Mouse (Mus musculus) ES-E14 (cell line): Measurements from ENCODE around the gene Iqcc. TPM values are rescaled to one million over a fixed set of nuclear protein-coding genes. Genes with fewer than 3 reads are reported as not detected.

Source experiments
- DNase-seq: peaks from one replicate; pipeline ENCODE4 v3.0.0-alpha.2; 2013; ENCODE audit warnings: low read depth, low spot score
- H3K27ac ChIP-seq: 2 replicates; pipeline ENCODE4 v1.5.1; 2012; ENCODE audit warnings: low read depth, mild to moderate bottlenecking, low read length, moderate library complexity, mixed read lengths; ENCODE audit not compliant: poor library complexity, insufficient read depth, severe bottlenecking
- H3K36me3 ChIP-seq: 2 replicates; pipeline ENCODE4 v1.6.1; 2012; ENCODE audit warnings: mild to moderate bottlenecking, low read length, moderate library complexity, mixed read lengths; ENCODE audit not compliant: control insufficient read depth, poor library complexity, insufficient read depth, severe bottlenecking
- H3K4me1 ChIP-seq, 2 experiments: fragments of 150-350 bp in 1 of 2; sonication (generic) in 1 of 2; 2 replicates each; pipeline ENCODE4 v1.6.1; 2012; ENCODE audit warnings: low read length in 2 of 2, mild to moderate bottlenecking in 1 of 2, mixed read lengths in 1 of 2; ENCODE audit not compliant: control insufficient read depth in 2 of 2, insufficient read depth in 2 of 2, poor library complexity in 1 of 2
- H3K4me3 ChIP-seq, 2 experiments: fragments of 150-350 bp in 1 of 2; sonication (generic) in 1 of 2; 2 replicates each; pipeline ENCODE4 v1.5.1; 2012; ENCODE audit warnings: low read length in 2 of 2, low read depth in 1 of 2, mild to moderate bottlenecking in 1 of 2, mixed read lengths in 1 of 2; ENCODE audit not compliant: insufficient read depth in 1 of 2, poor library complexity in 1 of 2, severe bottlenecking in 1 of 2
- H3K9ac ChIP-seq: 2 replicates; pipeline ENCODE4 v1.6.1; 2012; ENCODE audit warnings: low read depth, mild to moderate bottlenecking, low read length, mixed read lengths; ENCODE audit not compliant: poor library complexity, insufficient read depth, severe bottlenecking
- H3K9me3 ChIP-seq: fragments of 150-350 bp; sonication (generic); 2 replicates; pipeline ENCODE4 v1.6.1; 2012; ENCODE audit warnings: low read depth, mild to moderate bottlenecking, low read length; ENCODE audit not compliant: control insufficient read depth, insufficient read depth
- CHD2 ChIP-seq: IDR thresholded peaks from 2 replicates; pipeline ENCODE4 v1.6.1; 2014; ENCODE audit warnings: mild to moderate bottlenecking, low read depth, low read length, inconsistent platforms
- HCFC1 ChIP-seq: IDR thresholded peaks from 2 replicates; pipeline ENCODE4 v1.6.1; 2012; ENCODE audit warnings: low read length, inconsistent platforms, borderline replicate concordance; ENCODE audit not compliant: insufficient read depth
- MAFK ChIP-seq: IDR thresholded peaks from 2 replicates; pipeline ENCODE4 v1.6.1; 2014; ENCODE audit warnings: mild to moderate bottlenecking, low read depth, low read length, inconsistent platforms; ENCODE audit not compliant: insufficient read depth
- ZC3H11A ChIP-seq: IDR thresholded peaks from 2 replicates; pipeline ENCODE4 v1.6.1; 2012; ENCODE audit warnings: low read depth, mild to moderate bottlenecking, inconsistent platforms, low read length, borderline replicate concordance
- ZNF384 ChIP-seq: IDR thresholded peaks from 2 replicates; pipeline ENCODE4 v1.6.1; 2012; ENCODE audit warnings: low read depth, low read length, inconsistent platforms
- in situ Hi-C, 2 experiments: fragments of 600-800 bp; cut with MboI; formaldehyde crosslinking; loops; one replicate each; pipeline ENCODE4 v1.15.1; 2025; ENCODE audit warnings: low sequenced_read_pairs in 2 of 2, inconsistent platforms in 1 of 2; ENCODE audit not compliant: unreplicated experiment in 2 of 2
- total RNA-seq: library from RNA; depleted of rRNA; stranded (reverse); fragments of 300-350 nt; gene quantifications from 2 replicates; pipeline ENCODE4 v1.2.3, GENCODE M21; 2012

Gene Iqcc
- total RNA-seq, 1 experiment, result 7.9 TPM

DNA sequence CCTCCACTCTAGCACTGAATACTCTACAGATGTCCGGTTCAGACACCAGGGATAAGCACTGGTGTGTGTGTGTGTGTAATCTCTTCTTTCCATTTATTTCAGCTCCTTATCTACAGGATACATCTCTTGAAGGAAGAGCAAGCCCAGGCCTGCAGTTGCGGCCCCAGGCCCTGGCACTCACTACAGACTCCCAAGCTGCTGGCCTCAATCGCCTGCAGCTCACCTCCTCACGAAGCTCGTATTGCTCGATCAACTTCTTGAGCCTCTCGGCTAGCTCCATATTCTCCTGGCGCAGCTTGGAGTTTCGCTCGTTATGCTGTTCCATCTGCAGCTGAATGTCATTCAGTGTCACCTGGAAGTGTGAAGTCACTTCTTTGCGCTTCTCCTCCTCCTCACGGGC is 13.0 kb upstream of the Iqcc start:
- DNase-seq, result no peak
- no peak overlapping the region for H3K4me3 ChIP-seq
- no peak for TF ChIP-seq HCFC1
- no peak for TF ChIP-seq CHD2
- TF ChIP-seq ZC3H11A, result no peak
- TF ChIP-seq ZNF384, result no peak
- TF ChIP-seq MAFK, result no peak
- H3K4me1 ChIP-seq, result no peaks in the 10 kb centered on the region
- H3K9me3 ChIP-seq, result no peaks in the 10 kb centered on the region
- peaks cover 74% of the 10 kb centered on the region for H3K36me3 ChIP-seq
- no peak overlapping the region for H3K9ac ChIP-seq
- H3K27ac ChIP-seq, result no peak overlapping the region
- in situ Hi-C loops, result no loop called here

DNA sequence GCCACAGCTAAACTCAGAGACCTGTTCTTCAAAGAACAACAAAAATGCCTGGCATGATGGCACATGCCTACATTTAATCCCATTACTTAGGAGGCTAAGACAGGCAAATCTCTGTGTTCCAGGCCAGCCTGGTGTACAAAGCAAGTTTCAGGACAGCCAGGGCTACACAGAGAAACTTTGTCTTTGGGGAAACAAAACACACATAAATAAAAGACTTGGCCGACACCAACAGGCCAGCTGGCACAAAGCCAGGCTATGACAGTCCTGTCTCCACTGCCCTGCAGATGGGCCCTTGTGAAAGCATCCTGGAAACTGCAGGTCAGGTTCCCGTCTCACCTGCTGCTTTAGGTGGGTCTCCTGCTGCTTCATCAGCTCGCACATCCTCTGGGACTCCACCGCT is 12.0 kb upstream of the Iqcc start:
- H3K4me3 ChIP-seq, result no peak overlapping the region
- no peak for DNase-seq
- in situ Hi-C loops, result no loop called here
- no peak overlapping the region for H3K9ac ChIP-seq
- no peak overlapping the region for H3K27ac ChIP-seq
- peaks cover 76% of the 10 kb centered on the region for H3K36me3 ChIP-seq
- no peaks in the 10 kb centered on the region for H3K4me1 ChIP-seq
- H3K9me3 ChIP-seq, result no peaks in the 10 kb centered on the region
- TF ChIP-seq HCFC1, result no peak
- no peak for TF ChIP-seq ZNF384
- no peak for TF ChIP-seq MAFK
- TF ChIP-seq ZC3H11A, result no peak
- TF ChIP-seq CHD2, result no peak

DNA sequence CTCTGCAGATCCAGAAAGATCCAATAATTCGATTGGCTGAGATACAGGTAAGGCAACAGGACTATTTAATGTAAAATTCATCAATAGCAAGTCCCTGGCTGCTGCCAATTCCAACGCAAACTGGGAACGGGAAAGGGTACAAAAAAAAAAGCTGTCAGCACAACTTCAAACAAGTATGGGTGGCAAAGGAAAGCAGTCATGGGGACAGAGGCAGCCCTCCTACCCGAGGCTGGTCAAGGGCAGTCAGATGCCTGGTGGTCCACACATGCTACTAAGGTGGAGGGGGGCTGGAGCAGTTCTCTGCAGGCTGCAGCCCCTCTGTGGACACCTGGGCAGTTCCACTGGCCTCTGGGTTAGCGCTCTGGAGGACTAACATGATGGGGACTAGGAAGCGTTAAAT is 7.1 kb upstream of the Iqcc start:
- no peak for DNase-seq
- H3K9me3 ChIP-seq, result no peaks in the 10 kb centered on the region
- no peak for TF ChIP-seq CHD2
- no peak for TF ChIP-seq ZC3H11A
- no peak for TF ChIP-seq ZNF384
- no peak for TF ChIP-seq MAFK
- no peak for TF ChIP-seq HCFC1
- no peak overlapping the region for H3K4me3 ChIP-seq
- peaks cover 0 to 7% of the 10 kb centered on the region in 2 experiments; a peak in 1 of 4 replicates for H3K4me1 ChIP-seq
- H3K36me3 ChIP-seq, result peaks cover 42% of the 10 kb centered on the region
- no peak overlapping the region for H3K9ac ChIP-seq
- no peak overlapping the region for H3K27ac ChIP-seq
- in situ Hi-C loops, result no loop called here

DNA sequence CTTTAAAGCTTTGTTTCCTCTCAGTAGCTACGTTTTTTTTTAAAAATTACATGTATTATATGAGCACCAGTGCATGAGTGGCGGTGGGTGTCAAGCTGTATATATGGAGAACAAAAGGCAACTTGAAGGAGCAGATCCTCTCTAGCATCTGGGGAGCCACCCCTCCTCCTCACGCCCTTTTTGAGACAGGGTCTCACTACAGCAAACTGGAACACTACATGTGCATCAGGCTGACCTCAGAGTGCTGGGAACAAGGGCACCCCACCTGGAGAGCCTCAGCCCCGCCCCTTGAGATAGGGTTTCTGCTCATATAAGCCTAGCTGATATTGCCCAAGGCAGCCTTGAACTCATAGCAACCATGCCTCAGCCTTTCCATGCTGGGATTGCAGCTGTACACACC is 6.6 kb upstream of the Iqcc start:
- Histone ChIP-seq H3K27ac (no peak overlapping the region), H3K9me3 (no peaks in the 10 kb centered on the region), H3K4me3 (no peak overlapping the region), H3K4me1 (peaks cover 0 to 7% of the 10 kb centered on the region in 2 experiments; a peak in 1 of 4 replicates), H3K9ac (no peak overlapping the region), H3K36me3 (peaks cover 38% of the 10 kb centered on the region)
- in situ Hi-C loops, result no loop called here
- TF ChIP-seq HCFC1 (no peak), MAFK (no peak), ZC3H11A (no peak), CHD2 (no peak), ZNF384 (no peak)
- DNase-seq, result no peak

DNA sequence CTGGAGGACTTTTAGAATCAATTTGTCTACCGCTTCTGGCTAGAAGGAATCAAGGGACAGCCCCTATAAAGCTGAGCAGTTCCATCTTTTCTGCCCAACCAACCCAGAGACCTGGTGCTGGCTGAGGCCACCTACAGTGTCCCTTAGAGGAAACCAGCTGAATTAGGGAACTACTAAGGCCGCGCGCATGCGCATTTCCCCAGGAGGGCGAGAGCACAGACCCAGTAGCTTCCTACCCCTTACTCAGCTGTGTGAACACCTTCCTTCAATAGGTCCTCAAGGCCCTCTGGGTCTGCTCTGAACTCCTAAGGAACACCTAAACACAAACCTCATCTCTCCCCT is 6.1 kb upstream of the Iqcc start:
- in situ Hi-C loops, result no loop called here
- no peak for DNase-seq
- peaks cover 33% of the 10 kb centered on the region for H3K36me3 ChIP-seq
- H3K27ac ChIP-seq, result no peak overlapping the region
- no peak overlapping the region for H3K9ac ChIP-seq
- H3K9me3 ChIP-seq, result no peaks in the 10 kb centered on the region
- H3K4me3 ChIP-seq, result no peak overlapping the region
- H3K4me1 ChIP-seq, result peaks cover 0 to 7% of the 10 kb centered on the region in 2 experiments; a peak in 1 of 4 replicates
- TF ChIP-seq HCFC1 (no peak), MAFK (no peak), ZC3H11A (no peak), CHD2 (no peak)
